ENCODE assay signal across 8 mouse cellular contexts in the genomic region with DNA sequence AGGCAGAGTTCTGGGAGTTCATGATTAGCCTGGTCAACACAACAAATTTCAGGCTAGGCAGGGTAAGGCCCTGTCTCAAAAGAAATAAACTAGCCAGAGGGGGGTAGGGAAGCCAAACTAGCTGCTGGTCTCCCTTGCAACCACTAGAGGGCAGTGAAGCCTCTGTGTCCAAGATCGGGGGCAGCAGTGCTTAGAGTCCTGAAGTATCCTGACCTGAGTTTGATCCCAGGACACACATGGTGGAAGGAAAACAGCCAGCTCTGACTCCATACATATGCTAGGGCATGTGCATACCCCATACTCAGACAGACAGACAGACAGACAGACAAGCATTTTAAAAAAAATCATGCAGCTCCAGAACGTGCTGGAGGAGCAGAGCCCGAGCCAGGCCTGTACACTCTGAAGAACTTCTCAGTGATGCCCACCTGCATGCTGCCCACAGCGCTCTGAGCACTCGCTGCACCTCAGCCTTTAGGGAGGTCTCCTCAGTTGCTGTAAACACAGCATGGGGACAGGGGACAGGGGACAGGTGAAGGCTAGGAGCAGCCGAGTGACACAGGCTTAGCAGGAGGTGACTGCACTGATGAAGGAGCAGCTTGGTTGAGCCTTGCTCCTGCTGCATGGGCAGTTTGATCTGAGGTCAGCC. TPM values are rescaled to one million over a fixed set of nuclear protein-coding genes. Genes with fewer than 3 reads are reported as not detected.
DNase-seq lines count a peak whose midpoint lies in the region; ATAC-seq and TF ChIP-seq lines count a peak whose summit lies in the region.

No protein-coding gene starts in this region.

- H3K4me3 ChIP-seq in bone marrow macrophage, adult 2 months (ENCODE audit: insufficient read depth, low read length) = no peak overlapping the region
- H3K4me3 ChIP-seq in hindbrain, embryonic 13.5 days = no peak overlapping the region
- no peak overlapping the region for H3K4me3 ChIP-seq in liver, adult 2 months (ENCODE audit: insufficient read depth, low read depth, low read length)
- no peak overlapping the region for H3K4me3 ChIP-seq in neural tube, embryonic 11.5 days (ENCODE audit: low read depth, low read length)

- H3K36me3 ChIP-seq in hindbrain, embryonic 13.5 days = peaks cover 28% of the 10 kb centered on the region
- peaks cover 2% of the 10 kb centered on the region; the same call in 1 of the 2 replicates for H3K36me3 ChIP-seq in liver, adult 2 months (ENCODE audit: control insufficient read depth, insufficient read depth, low read length)
- no peaks in the 10 kb centered on the region for H3K36me3 ChIP-seq in neural tube, embryonic 11.5 days (ENCODE audit: control insufficient read depth, insufficient read depth, low read length)

- no peak overlapping the region for H3K27ac ChIP-seq in bone marrow macrophage, adult 2 months (ENCODE audit: insufficient read depth, low read depth, low read length)
- no peak overlapping the region for H3K27ac ChIP-seq in hindbrain, embryonic 13.5 days
- H3K27ac ChIP-seq in liver, adult 2 months (replicated peaks; ENCODE audit: insufficient read depth, low read depth, low read length) = no peak overlapping the region
- H3K27ac ChIP-seq in neural tube, embryonic 11.5 days (ENCODE audit: low read depth, low read length) = no peak overlapping the region

- peak; percentile 26 for DNase-seq in right cerebral cortex, postnatal 25 days
- DNase-seq in right cerebral cortex, postnatal 36 days (ENCODE audit: low spot score in 2 of 2) = no peak
- DNase-seq in liver, adult 2 months (ENCODE audit: extremely low read depth, low read depth, low spot score) = peak; percentile 49
- peak; percentile 38 for DNase-seq in neural tube, embryonic 11.5 days (ENCODE audit: low spot score)
- no peak for DNase-seq in right cerebral cortex, postnatal 4 days

- no peak overlapping the region for H3K4me2 ChIP-seq in hindbrain, embryonic 13.5 days
- H3K4me2 ChIP-seq in neural tube, embryonic 11.5 days (ENCODE audit: low read depth) = no peak overlapping the region

- no peak overlapping the region for H3K9ac ChIP-seq in hindbrain, embryonic 13.5 days
- no peak overlapping the region for H3K9ac ChIP-seq in liver, adult 2 months (ENCODE audit: low read depth, low read length)
- H3K9ac ChIP-seq in neural tube, embryonic 11.5 days (ENCODE audit: low read length) = no peak overlapping the region

- H3K4me1 ChIP-seq in bone marrow macrophage, adult 2 months (ENCODE audit: control insufficient read depth, insufficient read depth, low read length) = peaks cover 37% of the 10 kb centered on the region
- H3K4me1 ChIP-seq in hindbrain, embryonic 13.5 days (replicated peaks) = no peaks in the 10 kb centered on the region
- H3K4me1 ChIP-seq in liver, adult 2 months (ENCODE audit: control insufficient read depth, insufficient read depth, low read length) = no peaks in the 10 kb centered on the region; the same call in 1 of the 2 replicates
- H3K4me1 ChIP-seq in neural tube, embryonic 11.5 days (ENCODE audit: control insufficient read depth, insufficient read depth, low read length) = no peaks in the 10 kb centered on the region

- peak; percentile 81 for TF ChIP-seq CTCF in bone marrow macrophage, adult 2 months (IDR thresholded peaks at IDR 0.05; ENCODE audit: low read depth, low read length)
- TF ChIP-seq CTCF in liver, adult 2 months (IDR thresholded peaks at IDR 0.05; ENCODE audit: low read depth, low read length) = peak; percentile 93

- WGBS in hindbrain, embryonic 13.5 days = 65% methylated on average over 6 of the region's 6 CpGs
- WGBS in liver, adult 2 months = 70% methylated on average over 6 of the region's 6 CpGs
- 70% methylated on average over 6 of the region's 6 CpGs for WGBS in neural tube, embryonic 11.5 days

- H3K27me3 ChIP-seq in hindbrain, embryonic 13.5 days = no peaks in the 10 kb centered on the region
- no peaks in the 10 kb centered on the region for H3K27me3 ChIP-seq in liver, adult 2 months (ENCODE audit: control insufficient read depth, insufficient read depth, low read length)
- H3K27me3 ChIP-seq in neural tube, embryonic 11.5 days (ENCODE audit: control insufficient read depth, insufficient read depth, low read length) = no peaks in the 10 kb centered on the region

- H3K9me3 ChIP-seq in hindbrain, embryonic 13.5 days = no peaks in the 10 kb centered on the region
- no peaks in the 10 kb centered on the region for H3K9me3 ChIP-seq in neural tube, embryonic 11.5 days (ENCODE audit: control insufficient read depth, low read length)

- H3K79me2 ChIP-seq in liver, adult 2 months (ENCODE audit: control insufficient read depth, insufficient read depth, low read length) = no peaks in the 10 kb centered on the region

- ATAC-seq in erythroblast, adult 5-6 weeks (replicated peaks; ENCODE audit: low FRiP score, poor library complexity, severe bottlenecking) = peak; percentile 79
- ATAC-seq in hindbrain, embryonic 13.5 days (ENCODE audit: low FRiP score) = peak; percentile 55; the same call in 1 of the 2 replicates
- ATAC-seq in neural tube, embryonic 11.5 days (ENCODE audit: insufficient read depth, low FRiP score, low TSS enrichment) = peak; percentile 20; the same call in 1 of the 2 replicates

- no peak for TF ChIP-seq POLR2A in bone marrow macrophage, adult 2 months (IDR thresholded peaks at IDR 0.05; ENCODE audit: borderline replicate concordance, low read depth, low read length)
- no peak for TF ChIP-seq POLR2A in liver, adult 2 months (IDR thresholded peaks at IDR 0.05; ENCODE audit: extremely low read depth, insufficient read depth, low read length)

RNA-seq across cellular contexts. Expression of gene Bid, which starts 18.3 kb away (rescaled TPM):
- 28.1 and 28.9 TPM in 2 replicates for polyA plus RNA-seq in bone marrow macrophage, adult 2 months (2012; ENCODE audit: insufficient read depth, insufficient read length, missing spikeins)
- 19.6 and 21.3 TPM in 2 replicates for total RNA-seq in erythroblast, adult 5-6 weeks (2015; ENCODE audit: low replicate concordance)
- 5.6 and 9.9 TPM in 2 replicates for total RNA-seq in erythroblast, adult 5-6 weeks (2017; ENCODE audit: low replicate concordance)
- 30.5 and 31.6 TPM in 2 replicates for polyA plus RNA-seq in hindbrain, embryonic 13.5 days (2015; fragmentation: Nextera tagmentation; extraction: Ambion mirVana)
- 13.9 and 16.8 TPM in 2 replicates for total RNA-seq in liver, adult 2 months (2014; rRNA removed)
- polyA plus RNA-seq in liver, adult 2 months (2012; rRNA removed) = 6.1 and 6.9 TPM in 2 replicates
- 17.5 and 17.8 TPM in 2 replicates for polyA plus RNA-seq in neural tube, embryonic 11.5 days (2014; fragmentation: Nextera tagmentation; extraction: Ambion mirVana)

Comparison
In these comparisons a context has a peak if more than half of its experiments do, and no peak if none do; other contexts are left out.
1. DNase-seq: peak in right cerebral cortex, postnatal 25 days (single experiment), liver, adult 2 months (single experiment) and neural tube, embryonic 11.5 days (single experiment); none in right cerebral cortex, postnatal 36 days (0 of 2) and right cerebral cortex, postnatal 4 days (single experiment).
2. ATAC-seq: peak in every context shown above with its lines; median percentile 79 in erythroblast, adult 5-6 weeks; 55 in hindbrain, embryonic 13.5 days; 20 in neural tube, embryonic 11.5 days.